Mouse (Mus musculus) stomach, embryonic 15.5 days (tissue): ENCODE data around the gene Grin2a. TPM values are rescaled to one million over a fixed set of nuclear protein-coding genes. Genes with fewer than 3 reads are reported as not detected.

Experiments used
- ATAC-seq: fragments of 200-750 bp; cut with Nextera tagmentation; 2 replicates; pipeline ENCODE4 v1.8.0; 2017; ENCODE audit warnings: low read depth, moderate number of reproducible peaks, moderate TSS enrichment; ENCODE audit not compliant: insufficient read depth, low FRiP score
- H3K27ac ChIP-seq: fragments of 300-500 bp; sonication (generic); 2 replicates; pipeline ENCODE4 v1.5.1; 2015; ENCODE audit warnings: mild to moderate bottlenecking, inconsistent platforms
- H3K27me3 ChIP-seq: fragments of 300-500 bp; sonication (generic); replicated peaks from 2 replicates; pipeline ENCODE4 v1.6.1; 2015; ENCODE audit warnings: inconsistent platforms
- H3K36me3 ChIP-seq: fragments of 300-500 bp; sonication (generic); 2 replicates; pipeline ENCODE4 v1.6.1; 2015; ENCODE audit warnings: inconsistent platforms
- H3K4me1 ChIP-seq: fragments of 300-500 bp; sonication (generic); 2 replicates; pipeline ENCODE4 v1.6.1; 2015; ENCODE audit warnings: inconsistent platforms
- H3K4me2 ChIP-seq: fragments of 300-500 bp; sonication (generic); 2 replicates; pipeline ENCODE4 v1.6.1; 2015; ENCODE audit warnings: mild to moderate bottlenecking, inconsistent platforms
- H3K4me3 ChIP-seq: fragments of 300-500 bp; sonication (generic); replicated peaks from 2 replicates; pipeline ENCODE4 v1.5.1; 2015; ENCODE audit warnings: inconsistent platforms
- H3K9ac ChIP-seq: fragments of 300-500 bp; sonication (generic); 2 replicates; pipeline ENCODE4 v1.6.1; 2015; ENCODE audit warnings: inconsistent platforms
- H3K9me3 ChIP-seq: fragments of 300-500 bp; sonication (generic); 2 replicates; pipeline ENCODE4 v1.6.1; 2016; ENCODE audit warnings: inconsistent platforms
- WGBS: fragments of 180-500 bp; shearing (Covaris S2); methylation state at CpG from one replicate; pipeline ENCODE4 v1.1.7; 2015; 5-methylcytosine and 5-hydroxymethylcytosine counted together
- polyA plus RNA-seq: library from polyadenylated mRNA; unstranded; fragments of >200 nt; fragmentation: Nextera tagmentation; extraction: Ambion mirVana; gene quantifications from 2 replicates; pipeline ENCODE4 v1.2.1, GENCODE M21; 2015

The Grin2a gene
- polyA plus RNA-seq, 1 experiment from 2014 or later = 0.80 TPM

DNA sequence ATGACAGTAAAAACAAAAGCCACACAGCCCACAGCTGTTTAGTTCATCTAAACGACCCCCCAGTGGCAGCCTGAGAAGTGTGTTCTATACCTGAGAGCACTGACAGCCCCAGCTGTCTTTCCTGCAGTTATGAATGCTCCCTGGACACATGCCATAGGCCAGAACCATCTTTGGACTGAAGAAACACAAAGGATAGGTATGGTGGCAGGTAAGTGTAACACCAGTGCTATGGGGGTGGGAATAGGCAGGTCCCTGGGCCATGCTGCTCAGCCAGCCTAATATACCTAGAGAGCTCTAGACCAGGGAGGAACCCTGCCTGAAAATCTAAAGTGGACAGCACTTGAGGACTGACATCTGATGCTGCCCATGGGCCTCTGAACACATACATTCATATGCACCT lies 93.9 kb downstream of the Grin2a start:
- 40% methylated on average over 1 of the region's 1 CpGs for WGBS
- H3K4me2 ChIP-seq = no peak overlapping the region
- H3K9me3 ChIP-seq = no peaks in the 10 kb centered on the region
- H3K4me3 ChIP-seq = no peak overlapping the region
- H3K36me3 ChIP-seq = no peaks in the 10 kb centered on the region
- no peaks in the 10 kb centered on the region for H3K4me1 ChIP-seq
- no peak overlapping the region for H3K9ac ChIP-seq
- no peak overlapping the region for H3K27ac ChIP-seq
- no peak for ATAC-seq
- no peaks in the 10 kb centered on the region for H3K27me3 ChIP-seq

DNA sequence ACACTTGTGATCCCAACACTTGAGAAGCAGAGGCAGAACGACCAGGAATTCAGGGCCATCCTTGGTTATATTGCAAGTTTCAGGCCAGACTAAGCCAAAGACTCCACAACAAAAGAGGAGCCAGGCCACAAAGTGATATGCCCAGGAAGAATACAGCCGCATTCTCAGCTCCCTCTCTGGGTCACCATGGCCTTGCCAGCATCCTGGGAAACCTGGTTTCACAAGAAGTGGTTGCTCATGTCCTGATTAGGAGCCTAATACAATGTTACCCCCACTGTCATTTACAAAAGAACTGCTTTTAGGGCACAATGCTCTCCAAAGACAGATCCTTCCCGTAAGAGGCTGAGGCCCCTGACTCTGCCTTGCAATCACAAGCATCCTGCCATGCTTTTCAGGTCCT lies 94.4 kb downstream of the Grin2a start:
- no peak overlapping the region for H3K9ac ChIP-seq
- H3K4me3 ChIP-seq = no peak overlapping the region
- no peaks in the 10 kb centered on the region for H3K4me1 ChIP-seq
- no peaks in the 10 kb centered on the region for H3K9me3 ChIP-seq
- H3K27ac ChIP-seq = no peak overlapping the region
- H3K36me3 ChIP-seq = no peaks in the 10 kb centered on the region
- H3K4me2 ChIP-seq = no peak overlapping the region
- no peaks in the 10 kb centered on the region for H3K27me3 ChIP-seq
- WGBS = 82% methylated on average over 3 of the region's 3 CpGs
- ATAC-seq = no peak

DNA sequence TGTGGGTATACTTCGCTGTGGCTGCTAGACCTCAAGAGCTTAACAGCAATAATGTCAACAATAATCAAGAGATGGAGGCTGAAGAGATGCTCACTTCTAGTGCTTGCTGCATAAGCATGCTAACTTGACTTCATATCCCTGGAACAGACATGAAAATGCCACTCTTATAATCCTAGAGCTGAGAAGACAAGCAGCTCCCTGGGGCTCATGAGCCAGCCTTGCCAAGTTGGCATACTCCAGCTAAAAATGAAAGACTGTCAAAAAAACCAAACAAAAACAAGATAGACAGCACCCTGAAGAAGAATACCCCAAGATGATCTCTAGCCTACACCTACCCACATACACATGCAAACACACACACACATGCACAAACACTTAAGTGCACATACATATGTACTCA lies 95.2 kb downstream of the Grin2a start:
- WGBS = 96% methylated on average over 1 of the region's 1 CpGs
- Histone ChIP-seq H3K4me3 (no peak overlapping the region), H3K27me3 (no peaks in the 10 kb centered on the region), H3K27ac (no peak overlapping the region), H3K9ac (no peak overlapping the region), H3K4me2 (no peak overlapping the region), H3K36me3 (no peaks in the 10 kb centered on the region), H3K4me1 (no peaks in the 10 kb centered on the region), H3K9me3 (no peaks in the 10 kb centered on the region)
- ATAC-seq = no peak

DNA sequence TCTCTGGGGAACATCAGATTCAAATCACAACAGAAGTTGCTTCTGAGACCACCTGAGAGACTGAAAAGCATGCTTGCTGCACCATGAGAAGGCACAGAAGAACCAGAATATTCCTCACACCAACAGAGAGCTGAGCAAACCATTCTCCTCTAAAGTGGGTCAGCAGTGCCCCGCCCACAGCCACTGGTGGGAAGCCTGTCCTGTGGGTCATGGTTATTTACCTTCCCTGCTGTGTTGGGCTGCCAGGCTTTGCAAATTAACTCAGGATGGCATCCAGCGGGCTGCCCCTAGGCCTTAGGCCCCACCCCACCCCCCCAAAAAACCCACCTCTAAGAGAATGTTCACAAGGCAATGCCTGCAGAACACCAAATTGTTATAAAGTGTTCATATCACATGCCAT lies 96.2 kb downstream of the Grin2a start:
- Histone ChIP-seq H3K36me3 (no peaks in the 10 kb centered on the region), H3K9ac (no peak overlapping the region), H3K9me3 (no peaks in the 10 kb centered on the region), H3K4me1 (no peaks in the 10 kb centered on the region), H3K27me3 (no peaks in the 10 kb centered on the region), H3K27ac (no peak overlapping the region), H3K4me3 (no peak overlapping the region), H3K4me2 (no peak overlapping the region)
- no peak for ATAC-seq
- WGBS = 71% methylated on average over 2 of the region's 2 CpGs

DNA sequence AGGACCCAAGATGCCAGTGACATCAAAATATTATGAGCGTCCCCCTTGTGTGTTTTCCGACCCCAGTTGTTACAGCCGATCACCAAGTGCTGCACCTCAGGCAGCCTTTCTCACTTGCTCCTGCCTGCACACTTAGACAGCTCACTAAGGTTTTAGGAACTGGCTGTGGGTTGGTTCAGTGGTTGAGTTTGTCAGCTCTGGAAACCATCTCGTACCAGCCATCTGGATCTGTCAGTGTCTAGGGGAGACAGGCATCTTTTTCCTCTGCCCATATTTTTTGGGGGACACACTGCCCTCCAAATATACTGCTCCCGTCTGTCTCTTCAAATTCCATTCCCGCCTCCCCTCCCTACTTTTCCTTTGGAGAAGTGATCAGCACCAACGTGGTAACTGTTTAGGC lies 99.8 kb downstream of the Grin2a start:
- Histone ChIP-seq H3K36me3 (no peaks in the 10 kb centered on the region), H3K9me3 (no peaks in the 10 kb centered on the region), H3K4me1 (no peaks in the 10 kb centered on the region), H3K4me2 (no peak overlapping the region), H3K27ac (no peak overlapping the region), H3K9ac (no peak overlapping the region), H3K4me3 (no peak overlapping the region), H3K27me3 (no peaks in the 10 kb centered on the region)
- ATAC-seq = no peak
- 71% methylated on average over 7 of the region's 7 CpGs for WGBS

DNA sequence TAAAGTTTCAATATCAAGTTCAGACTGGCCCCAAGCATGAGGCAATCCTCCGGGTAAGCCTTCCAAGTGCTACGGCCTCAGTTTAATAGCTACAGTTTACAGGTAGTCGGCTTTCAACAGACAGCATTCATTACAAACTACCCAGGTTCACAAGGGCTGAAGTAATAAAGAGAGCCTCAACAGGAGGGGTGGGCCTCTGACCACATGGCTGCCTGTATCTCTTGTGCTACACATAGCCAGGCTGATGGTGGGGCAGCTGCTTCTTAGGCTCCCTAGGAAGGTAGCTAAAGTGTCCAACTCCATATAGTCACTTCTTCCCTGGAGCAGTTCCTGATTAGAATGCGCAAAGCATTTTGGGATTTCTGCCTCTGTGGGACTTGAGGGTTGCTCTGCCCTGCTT lies 109.2 kb downstream of the Grin2a start:
- no peak for ATAC-seq
- H3K27ac ChIP-seq = no peak overlapping the region
- H3K4me1 ChIP-seq = no peaks in the 10 kb centered on the region

DNA sequence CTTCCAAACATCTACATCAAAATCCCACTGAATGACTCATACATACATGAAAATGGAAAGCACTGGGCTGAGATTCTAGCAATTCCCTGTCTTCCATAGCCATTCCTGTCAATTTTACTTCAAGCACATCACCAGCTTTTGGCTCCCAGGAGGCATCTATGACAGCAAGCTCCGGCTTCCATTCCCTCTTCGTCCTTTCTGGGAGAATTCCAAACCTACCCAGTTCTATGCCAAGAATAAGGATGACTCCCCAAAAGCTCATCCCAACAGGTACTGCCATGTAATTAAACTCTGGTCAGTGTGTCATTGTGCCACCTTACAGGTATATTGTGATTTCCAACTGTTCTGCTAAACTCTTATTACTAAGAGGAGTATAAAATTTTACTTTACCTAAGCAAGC lies 111.2 kb downstream of the Grin2a start:
- H3K27me3 ChIP-seq = no peaks in the 10 kb centered on the region
- H3K4me2 ChIP-seq = no peak overlapping the region
- no peak overlapping the region for H3K27ac ChIP-seq
- WGBS = 84% methylated on average over 2 of the region's 2 CpGs
- H3K9me3 ChIP-seq = no peaks in the 10 kb centered on the region
- no peak overlapping the region for H3K4me3 ChIP-seq
- no peak for ATAC-seq
- no peak overlapping the region for H3K9ac ChIP-seq
- no peaks in the 10 kb centered on the region for H3K36me3 ChIP-seq
- no peaks in the 10 kb centered on the region for H3K4me1 ChIP-seq

More for the DNA sequence above, 109.2 kb downstream of the Grin2a start:
- Histone ChIP-seq H3K27me3 (no peaks in the 10 kb centered on the region), H3K9ac (no peak overlapping the region), H3K4me3 (no peak overlapping the region), H3K36me3 (no peaks in the 10 kb centered on the region), H3K4me2 (no peak overlapping the region), H3K9me3 (no peaks in the 10 kb centered on the region)
- WGBS = 64% methylated on average over 4 of the region's 4 CpGs

DNA sequence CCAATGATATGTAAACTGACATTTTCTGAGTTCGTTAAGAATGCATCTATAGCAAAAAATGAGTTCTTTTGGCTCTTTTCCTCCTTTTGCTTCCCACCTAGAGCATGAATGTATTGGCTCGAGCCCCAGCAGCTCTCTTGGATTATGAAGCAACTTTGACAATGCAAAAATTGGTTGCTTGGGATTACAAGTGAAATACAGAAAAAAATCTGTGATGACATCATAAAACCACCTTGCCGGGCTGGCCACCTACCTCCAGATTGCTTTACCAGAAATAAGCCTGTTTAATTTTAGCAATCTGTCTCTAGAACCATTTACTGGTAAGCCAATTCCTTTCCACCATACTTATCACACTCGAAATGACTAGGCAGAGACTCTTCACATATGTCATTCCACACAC lies 112.9 kb downstream of the Grin2a start:
- Histone ChIP-seq H3K36me3 (no peaks in the 10 kb centered on the region), H3K27me3 (no peaks in the 10 kb centered on the region), H3K4me2 (no peak overlapping the region), H3K9ac (no peak overlapping the region), H3K9me3 (no peaks in the 10 kb centered on the region), H3K4me3 (no peak overlapping the region), H3K27ac (no peak overlapping the region), H3K4me1 (no peaks in the 10 kb centered on the region)
- 77% methylated on average over 4 of the region's 4 CpGs for WGBS
- ATAC-seq = no peak

DNA sequence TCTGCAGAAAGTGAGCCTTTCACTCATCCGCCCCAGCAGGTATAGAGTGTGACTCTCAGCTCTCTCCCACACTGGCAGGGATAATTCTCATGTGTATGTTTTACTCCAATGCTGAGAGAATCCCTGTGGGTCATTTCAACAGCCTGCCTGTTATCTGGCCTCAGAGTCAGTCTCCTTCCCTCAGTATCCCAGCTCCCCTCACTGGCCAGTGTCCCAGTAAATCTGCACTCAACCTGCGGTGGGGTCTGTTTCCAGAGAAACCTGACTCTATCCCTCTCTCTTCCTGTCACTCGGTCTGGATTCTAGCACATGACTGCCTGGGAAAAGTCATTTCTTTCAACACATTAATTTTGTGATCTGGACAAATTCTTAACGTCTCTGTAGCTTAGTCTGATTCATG lies 122.4 kb downstream of the Grin2a start:
- WGBS = 54% methylated on average over 4 of the region's 4 CpGs
- Histone ChIP-seq H3K27ac (no peak overlapping the region), H3K36me3 (no peaks in the 10 kb centered on the region), H3K4me3 (no peak overlapping the region), H3K4me2 (no peak overlapping the region), H3K9me3 (no peaks in the 10 kb centered on the region), H3K9ac (no peak overlapping the region), H3K4me1 (no peaks in the 10 kb centered on the region), H3K27me3 (no peaks in the 10 kb centered on the region)
- no peak for ATAC-seq

DNA sequence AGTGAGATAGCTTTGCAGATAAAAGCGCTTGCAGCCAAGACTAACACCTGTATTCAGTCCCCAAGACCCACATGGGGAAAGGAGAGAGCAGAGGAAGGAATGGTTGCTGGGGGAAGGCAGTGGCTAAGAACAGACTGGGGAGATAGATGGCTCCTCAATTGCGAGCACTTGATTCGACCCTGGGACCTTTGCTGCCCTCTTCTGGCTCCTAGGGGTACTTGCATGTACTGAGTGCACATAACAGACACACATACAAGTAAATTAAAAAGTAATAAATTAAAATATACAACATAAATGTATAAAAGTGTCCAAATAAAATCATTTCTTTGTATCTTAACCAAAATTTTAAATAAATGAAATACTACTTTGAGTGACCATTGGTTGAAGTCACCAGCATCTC lies 129.7 kb downstream of the Grin2a start:
- H3K9me3 ChIP-seq = no peaks in the 10 kb centered on the region
- H3K27ac ChIP-seq = no peak overlapping the region
- H3K36me3 ChIP-seq = no peaks in the 10 kb centered on the region
- 72% methylated on average over 3 of the region's 3 CpGs for whole genome bisulfite sequencing
- no peak overlapping the region for H3K4me2 ChIP-seq
- no peaks in the 10 kb centered on the region for H3K27me3 ChIP-seq
- H3K4me3 ChIP-seq = no peak overlapping the region
- no peak for ATAC-seq
- H3K4me1 ChIP-seq = no peaks in the 10 kb centered on the region
- H3K9ac ChIP-seq = no peak overlapping the region

DNA sequence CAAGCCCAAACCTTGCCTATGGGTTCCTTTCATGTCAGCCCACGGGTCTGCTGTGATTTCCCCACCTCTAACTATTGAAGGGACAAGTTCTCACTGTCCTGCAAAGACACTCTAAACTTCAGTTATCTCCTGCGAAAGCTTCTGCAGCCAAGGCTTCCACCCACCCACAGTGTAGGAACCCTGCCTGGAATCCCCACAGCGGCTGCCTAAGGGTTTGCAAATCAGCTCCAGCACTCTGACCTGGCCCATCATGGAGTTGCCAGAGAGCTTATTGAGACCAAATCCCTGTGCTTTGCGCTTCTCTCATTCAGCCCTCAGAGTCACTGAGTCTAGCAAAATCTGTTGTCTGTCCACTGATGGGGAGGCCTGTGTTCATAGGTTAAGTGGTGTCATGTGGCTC lies 130.3 kb downstream of the Grin2a start:
- H3K36me3 ChIP-seq = no peaks in the 10 kb centered on the region
- no peak for ATAC-seq
- no peaks in the 10 kb centered on the region for H3K27me3 ChIP-seq
- WGBS = 69% methylated on average over 4 of the region's 4 CpGs
- no peak overlapping the region for H3K4me3 ChIP-seq
- no peak overlapping the region for H3K9ac ChIP-seq
- H3K4me1 ChIP-seq = no peaks in the 10 kb centered on the region
- H3K4me2 ChIP-seq = no peak overlapping the region
- H3K27ac ChIP-seq = no peak overlapping the region
- no peaks in the 10 kb centered on the region for H3K9me3 ChIP-seq

DNA sequence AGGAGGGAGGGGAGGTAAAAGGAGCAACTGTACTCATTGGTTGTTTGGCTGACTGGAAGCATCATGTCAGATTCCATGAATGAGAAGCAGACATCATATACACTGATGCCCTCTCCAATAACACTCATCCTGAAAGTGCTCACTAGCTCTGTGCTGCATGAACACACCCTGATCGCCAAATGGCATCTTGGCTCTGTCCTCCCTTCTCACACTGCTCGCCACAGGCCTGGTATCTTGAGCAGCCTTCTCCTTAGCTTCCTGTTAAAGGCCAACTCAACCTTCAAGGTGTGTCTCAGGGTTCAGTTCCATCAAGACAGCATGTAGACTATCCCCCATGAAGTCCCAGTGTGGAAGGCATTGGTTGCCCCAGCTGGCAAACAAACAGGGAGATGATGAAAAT lies 137.6 kb downstream of the Grin2a start:
- ATAC-seq = no peak

DNA sequence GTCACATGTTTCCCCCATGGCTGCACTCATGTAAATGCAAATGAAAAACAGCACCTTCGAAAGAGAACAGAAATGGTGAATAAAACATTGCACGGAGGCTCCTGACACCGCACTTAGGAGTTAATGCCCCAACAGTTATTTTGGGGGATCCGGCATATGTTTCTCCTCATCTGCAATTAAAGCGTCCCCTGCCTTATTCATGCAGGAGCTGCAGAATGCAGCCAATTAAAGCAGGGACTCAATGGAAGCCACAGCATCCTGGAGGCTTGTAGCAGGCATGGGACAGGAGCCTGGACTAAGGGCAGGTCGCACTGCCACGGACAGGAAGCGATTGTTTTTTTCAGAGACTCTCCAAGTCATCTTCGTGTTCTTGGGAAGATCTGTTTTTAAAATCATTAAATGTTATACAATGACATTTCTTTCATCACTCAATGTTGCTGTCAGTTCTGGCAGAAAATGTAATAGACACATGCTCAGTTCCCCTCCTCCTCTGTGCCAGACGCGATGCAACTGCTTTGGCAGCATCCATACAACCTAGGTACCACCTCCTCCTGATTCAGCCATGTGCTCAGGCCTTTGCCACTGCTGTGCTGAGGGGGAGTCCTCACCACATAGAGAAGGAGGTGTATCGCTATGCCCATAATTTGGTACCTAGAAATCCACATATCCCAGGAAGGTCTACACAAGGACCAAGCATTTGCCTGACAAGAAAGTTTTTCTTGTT lies 143.9 kb downstream of the Grin2a start:
- H3K27ac ChIP-seq = no peak overlapping the region
- no peak for ATAC-seq
- WGBS = 82% methylated on average over 12 of the region's 12 CpGs
- no peak overlapping the region for H3K4me2 ChIP-seq
- no peak overlapping the region for H3K4me3 ChIP-seq
- H3K36me3 ChIP-seq = no peaks in the 10 kb centered on the region
- H3K27me3 ChIP-seq = no peaks in the 10 kb centered on the region
- H3K9ac ChIP-seq = no peak overlapping the region
- H3K9me3 ChIP-seq = no peaks in the 10 kb centered on the region
- H3K4me1 ChIP-seq = no peaks in the 10 kb centered on the region

More for the DNA sequence above, 137.6 kb downstream of the Grin2a start:
- H3K4me3 ChIP-seq = no peak overlapping the region
- no peak overlapping the region for H3K27ac ChIP-seq
- H3K9ac ChIP-seq = no peak overlapping the region
- H3K9me3 ChIP-seq = no peaks in the 10 kb centered on the region
- no peaks in the 10 kb centered on the region for H3K36me3 ChIP-seq
- no peaks in the 10 kb centered on the region for H3K4me1 ChIP-seq
- no peak overlapping the region for H3K4me2 ChIP-seq
- H3K27me3 ChIP-seq = no peaks in the 10 kb centered on the region
- WGBS = 80% methylated on average over 2 of the region's 2 CpGs
